Mouse (Mus musculus): ENCODE results near the gene Wdr74.

DNA sequence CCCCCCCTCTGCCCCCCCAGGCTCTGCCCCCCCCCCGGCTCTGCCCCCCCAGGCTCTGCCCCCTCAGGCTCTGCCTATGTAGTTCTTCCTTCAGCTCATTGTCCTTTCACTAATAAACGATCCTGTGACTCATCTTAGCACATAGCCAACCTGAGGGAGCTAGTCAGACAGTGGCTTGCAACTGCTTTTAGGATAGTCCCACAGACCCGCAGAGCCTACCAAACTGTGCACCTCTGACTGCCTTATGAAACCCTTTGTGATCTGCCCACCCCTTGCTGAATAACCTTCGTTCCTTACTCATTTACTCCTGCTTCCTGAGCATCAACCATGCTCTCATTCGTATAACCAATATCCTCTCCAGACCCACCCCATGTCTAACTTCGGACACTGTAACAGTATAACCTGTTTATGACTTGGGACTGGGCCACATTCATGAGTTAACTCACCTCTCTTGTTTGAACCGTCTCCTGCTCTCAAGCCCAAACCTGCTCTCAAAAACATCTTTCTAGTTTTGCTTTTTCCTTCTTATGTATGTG lies 29.4 kb upstream of the Wdr74 start:
- no peak for TF ChIP-seq CTCF (IDR thresholded peaks at IDR 0.05; ENCODE audit: control insufficient read depth, insufficient read depth, low read length)
- TF ChIP-seq POLR2A (IDR thresholded peaks at IDR 0.05; ENCODE audit: borderline replicate concordance, control insufficient read depth, low read depth, low read length): no peak
